Mouse (Mus musculus): ENCODE results near the gene Itpr3.

- no peak for TF ChIP-seq POLR2A (IDR thresholded peaks at IDR 0.05; ENCODE audit: control insufficient read depth, extremely low read depth, insufficient read depth, low read length, poor library complexity)
- no peak for TF ChIP-seq CTCF (IDR thresholded peaks at IDR 0.05; ENCODE audit: borderline replicate concordance, control insufficient read depth, extremely low read depth, insufficient read depth, low read length, poor library complexity)
Observed at GRCm38 (mm10) chr17:27030896-27031295, 26.2 kb upstream of the Itpr3 start.
